Mouse (Mus musculus): ENCODE measurements around the gene C1ra.

DNA sequence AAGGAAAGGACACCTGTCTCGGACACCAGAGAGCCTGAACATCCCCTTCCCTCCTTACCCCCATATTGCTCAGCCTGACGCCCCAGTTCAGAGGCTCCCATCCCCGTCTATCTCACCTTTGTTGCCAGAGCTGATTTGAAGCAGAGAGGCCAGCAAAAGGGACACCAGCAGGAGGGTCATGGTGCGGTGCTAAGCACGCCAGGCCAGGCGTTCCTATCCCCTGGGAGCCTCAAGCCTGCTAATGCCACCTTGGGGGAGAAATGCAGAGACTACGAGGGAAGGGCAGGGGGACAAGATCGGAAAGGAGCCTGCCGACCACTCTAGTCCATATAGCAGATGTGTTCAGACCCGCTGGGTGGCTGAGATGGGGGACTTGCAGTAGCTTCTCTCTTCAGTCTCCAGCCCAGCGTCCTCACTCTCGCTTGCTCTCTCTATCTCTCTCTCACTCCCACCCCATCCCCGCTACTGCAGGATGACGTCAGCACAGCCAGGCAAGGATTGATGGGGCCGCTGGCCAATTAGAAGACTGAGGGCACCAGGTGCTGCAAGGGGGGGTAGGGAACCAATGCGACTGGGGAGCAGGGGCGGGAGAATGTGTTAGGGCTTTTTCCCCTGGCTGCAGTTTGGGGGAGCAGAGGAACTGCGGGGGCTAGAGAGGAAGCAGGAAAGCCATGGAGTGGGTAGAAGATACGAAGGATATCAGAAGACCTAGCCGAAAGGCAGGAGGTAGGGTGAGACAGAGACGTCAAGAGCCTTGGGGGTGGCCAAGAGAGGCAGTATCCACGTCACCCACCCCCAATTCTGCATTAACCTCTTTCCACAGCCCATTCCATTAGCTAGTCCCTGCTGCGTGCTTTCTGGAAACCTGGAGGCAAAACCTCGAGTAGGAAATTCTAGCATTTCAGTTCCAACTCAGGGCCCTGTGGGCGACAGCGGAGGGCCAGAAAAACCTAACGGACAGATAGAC, 47.6 kb upstream of the C1ra start, which contains the start of gene Clstn3:
- no peak for TF ChIP-seq CTCF (IDR thresholded peaks at IDR 0.05; ENCODE audit: extremely low read depth, insufficient read depth, low read length)
- peak; percentile 98 for TF ChIP-seq POLR2A (IDR thresholded peaks at IDR 0.05; ENCODE audit: extremely low read depth, insufficient read depth, low read length)
